Mouse (Mus musculus) hindbrain, postnatal 0 days (tissue): ENCODE measurements at regions not wholly inside any gene's neighbourhood (a gene's known extent, or its start where the extent isn't known, plus 50 kb on each side); places are given as distances from the start of the nearest gene placed in this dataset.

Experiments used
- ATAC-seq: fragments of 200-750 bp; cut with Nextera tagmentation; 2 replicates; pipeline ENCODE4 v1.8.0; 2017; ENCODE audit warnings: mild to moderate bottlenecking, moderate TSS enrichment, moderate library complexity
- DNase-seq: peaks from one replicate; pipeline ENCODE4 v3.0.0-alpha.2; 2015; ENCODE audit warnings: low spot score
- H3K27ac ChIP-seq: fragments of 300-500 bp; sonication (generic); 2 replicates; pipeline ENCODE4 v1.5.1; 2014; ENCODE audit warnings: mild to moderate bottlenecking
- H3K27me3 ChIP-seq: fragments of 300-500 bp; sonication (generic); 2 replicates; pipeline ENCODE4 v1.6.1; 2014; ENCODE audit warnings: low read length, mixed read lengths; ENCODE audit not compliant: insufficient read depth
- H3K36me3 ChIP-seq: fragments of 300-500 bp; sonication (generic); 2 replicates; pipeline ENCODE4 v1.6.1; 2014; ENCODE audit warnings: low read length, mixed read lengths; ENCODE audit not compliant: insufficient read depth
- H3K4me1 ChIP-seq: fragments of 300-500 bp; sonication (generic); 2 replicates; pipeline ENCODE4 v1.6.1; 2014; ENCODE audit warnings: antibody characterized with exemption, low read length, mixed read lengths; ENCODE audit not compliant: insufficient read depth
- H3K4me2 ChIP-seq: fragments of 300-500 bp; sonication (generic); 2 replicates; pipeline ENCODE4 v1.6.1; 2014; ENCODE audit warnings: low read depth, mild to moderate bottlenecking, low read length, moderate library complexity, mixed read lengths
- H3K4me3 ChIP-seq: fragments of 300-500 bp; sonication (generic); 2 replicates; pipeline ENCODE4 v1.5.1; 2014; ENCODE audit warnings: low read length
- H3K9ac ChIP-seq: fragments of 300-500 bp; sonication (generic); replicated peaks from 2 replicates; pipeline ENCODE4 v1.6.1; 2014; ENCODE audit warnings: mild to moderate bottlenecking, low read length, moderate library complexity, mixed read lengths
- H3K9me3 ChIP-seq: fragments of 300-500 bp; sonication (generic); 2 replicates; pipeline ENCODE4 v1.6.1; 2016; ENCODE audit warnings: low read length, mixed read lengths
- CTCF ChIP-seq: IDR thresholded peaks from 2 replicates; pipeline ENCODE4 v1.5.1; 2016; ENCODE audit warnings: antibody characterized with exemption, control low read depth, low read depth
- WGBS: fragments of 180-500 bp; shearing (Covaris S2); extraction: QIAGEN DNeasy Blood & Tissue Kit; methylation state at CpG from one replicate; pipeline ENCODE4 v1.1.7; 2014; 5-methylcytosine and 5-hydroxymethylcytosine counted together

GRCm38 (mm10) chr8:89983859-89984258 lies 364.3 kb downstream of the Tox3 start:
- Histone ChIP-seq H3K27ac (no peak overlapping the region), H3K27me3 (no peaks in the 10 kb centered on the region), H3K36me3 (no peaks in the 10 kb centered on the region), H3K4me3 (no peak overlapping the region), H3K4me2 (no peak overlapping the region), H3K4me1 (no peaks in the 10 kb centered on the region), H3K9me3 (no peaks in the 10 kb centered on the region), H3K9ac (no peak overlapping the region)
- ATAC-seq = no peak
- 94% methylated on average over 2 of the region's 2 CpGs for WGBS
- TF ChIP-seq CTCF = peak; percentile 23; the same call in 1 of the 2 replicates
- no peak for DNase-seq

- Histone ChIP-seq H3K27me3 (no peaks in the 10 kb centered on the region), H3K9ac (no peak overlapping the region), H3K4me3 (no peak overlapping the region), H3K27ac (no peak overlapping the region), H3K4me1 (no peaks in the 10 kb centered on the region), H3K4me2 (no peak overlapping the region), H3K9me3 (no peaks in the 10 kb centered on the region), H3K36me3 (no peaks in the 10 kb centered on the region)
- ATAC-seq (no peak), DNase-seq (no peak)
- 65% methylated on average over 2 of the region's 2 CpGs for WGBS
- no peak for TF ChIP-seq CTCF
Measured at GRCm38 (mm10) chr8:89982551-89982950, 365.6 kb downstream of the Tox3 start.

- no peak overlapping the region for H3K4me2 ChIP-seq
- WGBS = 78% methylated on average over 2 of the region's 2 CpGs
- no peak for TF ChIP-seq CTCF
- H3K27ac ChIP-seq = no peak overlapping the region
- H3K36me3 ChIP-seq = no peaks in the 10 kb centered on the region
- H3K27me3 ChIP-seq = no peaks in the 10 kb centered on the region
- ATAC-seq (no peak), DNase-seq (no peak)
- H3K4me3 ChIP-seq = no peak overlapping the region
- H3K9me3 ChIP-seq = no peaks in the 10 kb centered on the region
- H3K4me1 ChIP-seq = no peaks in the 10 kb centered on the region
- no peak overlapping the region for H3K9ac ChIP-seq
Measured at GRCm38 (mm10) chr8:89981320-89981719, 366.8 kb downstream of the Tox3 start.

- no peaks in the 10 kb centered on the region for H3K4me1 ChIP-seq
- H3K27me3 ChIP-seq = no peaks in the 10 kb centered on the region
- no peak for TF ChIP-seq CTCF
- H3K36me3 ChIP-seq = no peaks in the 10 kb centered on the region
- no peak overlapping the region for H3K9ac ChIP-seq
- DNase-seq (no peak), ATAC-seq (no peak)
- no peak overlapping the region for H3K27ac ChIP-seq
- no peak overlapping the region for H3K4me2 ChIP-seq
- H3K9me3 ChIP-seq = no peaks in the 10 kb centered on the region
- 81% methylated on average over 4 of the region's 4 CpGs for WGBS
- no peak overlapping the region for H3K4me3 ChIP-seq
Measured at GRCm38 (mm10) chr8:89980441-89980840, 367.7 kb downstream of the Tox3 start.

- no peaks in the 10 kb centered on the region for H3K4me1 ChIP-seq
- H3K4me3 ChIP-seq = no peak overlapping the region
- no peak overlapping the region for H3K9ac ChIP-seq
- no peak for ATAC-seq
- H3K27ac ChIP-seq = no peak overlapping the region
- H3K9me3 ChIP-seq = no peaks in the 10 kb centered on the region
- no peak overlapping the region for H3K4me2 ChIP-seq
- H3K36me3 ChIP-seq = no peaks in the 10 kb centered on the region
- TF ChIP-seq CTCF = no peak
- H3K27me3 ChIP-seq = no peaks in the 10 kb centered on the region
- 97% methylated on average over 1 of the region's 1 CpGs for WGBS
- no peak for DNase-seq
Measured at GRCm38 (mm10) chr8:89962799-89963198, 385.3 kb downstream of the Tox3 start.

- TF ChIP-seq CTCF = no peak
- Histone ChIP-seq H3K36me3 (no peaks in the 10 kb centered on the region), H3K4me3 (no peak overlapping the region), H3K9ac (no peak overlapping the region), H3K4me1 (no peaks in the 10 kb centered on the region), H3K27me3 (no peaks in the 10 kb centered on the region), H3K27ac (no peak overlapping the region), H3K9me3 (no peaks in the 10 kb centered on the region), H3K4me2 (no peak overlapping the region)
- ATAC-seq = no peak
- no peak for DNase-seq
Measured at GRCm38 (mm10) chr8:89957486-89957885, 390.7 kb downstream of the Tox3 start.

GRCm38 (mm10) chr8:89956482-89957020 lies 391.6 kb downstream of the Tox3 start:
- ATAC-seq (no peak), DNase-seq (peak; percentile 14)
- H3K4me1 ChIP-seq = no peaks in the 10 kb centered on the region
- WGBS = 46% methylated on average over 11 of the region's 11 CpGs
- H3K27ac ChIP-seq = no peak overlapping the region
- no peaks in the 10 kb centered on the region for H3K27me3 ChIP-seq
- no peaks in the 10 kb centered on the region for H3K36me3 ChIP-seq
- no peaks in the 10 kb centered on the region for H3K9me3 ChIP-seq
- no peak overlapping the region for H3K9ac ChIP-seq
- H3K4me3 ChIP-seq = no peak overlapping the region
- H3K4me2 ChIP-seq = no peak overlapping the region
- no peak for TF ChIP-seq CTCF
